Mouse (Mus musculus): ENCODE results near the gene Gm10961. TPM values are rescaled to one million over a fixed set of nuclear protein-coding genes. Genes with fewer than 3 reads are reported as not detected.

Gm10961 gene
- polyA plus RNA-seq, 1 experiment from 2014 or later: not detected

- H3K9me3 ChIP-seq (replicated peaks; ENCODE audit: low read length): no peaks in the 10 kb centered on the region
- H3K9ac ChIP-seq (ENCODE audit: low read depth, low read length): no peak overlapping the region
- H3K4me2 ChIP-seq (ENCODE audit: low read length): no peak overlapping the region
- H3K4me3 ChIP-seq (replicated peaks; ENCODE audit: low read depth, low read length): no peak overlapping the region
- 87% methylated on average over 3 of the region's 3 CpGs for WGBS
- no peak overlapping the region for H3K27ac ChIP-seq
- no peak for TF ChIP-seq CTCF (IDR thresholded peaks at IDR 0.05; ENCODE audit: low read depth)
- no peak for DNase-seq (ENCODE audit: low spot score)
- no peak for ATAC-seq (replicated peaks; ENCODE audit: low FRiP score, low read depth)
- H3K4me1 ChIP-seq (replicated peaks; ENCODE audit: insufficient read depth, low read length): no peaks in the 10 kb centered on the region
- H3K27me3 ChIP-seq (ENCODE audit: insufficient read depth, low read length): no peaks in the 10 kb centered on the region
- H3K36me3 ChIP-seq (ENCODE audit: insufficient read depth, low read length): 0 out of 2 replicates have a peak, but pooled peaks cover 3% of the 10 kb centered on the region
Measured at GRCm38 (mm10) chr3:107652968-107653367, 21.8 kb downstream of the Gm10961 start.

- Histone ChIP-seq H3K27me3 (ENCODE audit: insufficient read depth, low read length) (no peaks in the 10 kb centered on the region), H3K4me1 (replicated peaks; ENCODE audit: insufficient read depth, low read length) (no peaks in the 10 kb centered on the region), H3K9me3 (replicated peaks; ENCODE audit: low read length) (no peaks in the 10 kb centered on the region), H3K27ac (no peak overlapping the region), H3K9ac (ENCODE audit: low read depth, low read length) (no peak overlapping the region), H3K36me3 (ENCODE audit: insufficient read depth, low read length) (0 out of 2 replicates have a peak, but pooled peaks cover 3% of the 10 kb centered on the region), H3K4me2 (ENCODE audit: low read length) (no peak overlapping the region), H3K4me3 (replicated peaks; ENCODE audit: low read depth, low read length) (no peak overlapping the region)
- 78% methylated on average over 3 of the region's 3 CpGs for WGBS
- TF ChIP-seq CTCF (IDR thresholded peaks at IDR 0.05; ENCODE audit: low read depth): no peak
- no peak for DNase-seq (ENCODE audit: low spot score)
- ATAC-seq (replicated peaks; ENCODE audit: low FRiP score, low read depth): 0 out of 2 replicates have a peak, but pooled peaks have one; percentile 34
Measured at GRCm38 (mm10) chr3:107654861-107655260, 23.7 kb downstream of the Gm10961 start.

GRCm38 (mm10) chr3:107655491-107655890 lies 24.4 kb downstream of the Gm10961 start:
- Histone ChIP-seq H3K36me3 (ENCODE audit: insufficient read depth, low read length) (0 out of 2 replicates have a peak, but pooled peaks cover 3% of the 10 kb centered on the region), H3K27ac (no peak overlapping the region), H3K4me1 (replicated peaks; ENCODE audit: insufficient read depth, low read length) (no peaks in the 10 kb centered on the region), H3K9ac (ENCODE audit: low read depth, low read length) (no peak overlapping the region), H3K9me3 (replicated peaks; ENCODE audit: low read length) (no peaks in the 10 kb centered on the region), H3K4me2 (ENCODE audit: low read length) (no peak overlapping the region), H3K27me3 (ENCODE audit: insufficient read depth, low read length) (no peaks in the 10 kb centered on the region), H3K4me3 (replicated peaks; ENCODE audit: low read depth, low read length) (no peak overlapping the region)
- ATAC-seq (replicated peaks; ENCODE audit: low FRiP score, low read depth) (no peak), DNase-seq (ENCODE audit: low spot score) (no peak)
- 30% methylated on average over 3 of the region's 3 CpGs for WGBS
- 0 out of 2 replicates have a peak, but pooled peaks have one; percentile 3 for TF ChIP-seq CTCF (IDR thresholded peaks at IDR 0.05; ENCODE audit: low read depth)

GRCm38 (mm10) chr3:107656151-107656550 lies 25.0 kb downstream of the Gm10961 start:
- 0 out of 2 replicates have a peak, but pooled peaks cover 3% of the 10 kb centered on the region for H3K36me3 ChIP-seq (ENCODE audit: insufficient read depth, low read length)
- H3K9me3 ChIP-seq (replicated peaks; ENCODE audit: low read length): no peaks in the 10 kb centered on the region
- no peak for TF ChIP-seq CTCF (IDR thresholded peaks at IDR 0.05; ENCODE audit: low read depth)
- no peak overlapping the region for H3K4me2 ChIP-seq (ENCODE audit: low read length)
- H3K9ac ChIP-seq (ENCODE audit: low read depth, low read length): no peak overlapping the region
- WGBS: 95% methylated on average over 2 of the region's 2 CpGs
- peak; percentile 8 for DNase-seq (ENCODE audit: low spot score)
- no peaks in the 10 kb centered on the region for H3K4me1 ChIP-seq (replicated peaks; ENCODE audit: insufficient read depth, low read length)
- H3K27me3 ChIP-seq (ENCODE audit: insufficient read depth, low read length): no peaks in the 10 kb centered on the region
- no peak for ATAC-seq (replicated peaks; ENCODE audit: low FRiP score, low read depth)
- H3K4me3 ChIP-seq (replicated peaks; ENCODE audit: low read depth, low read length): no peak overlapping the region
- H3K27ac ChIP-seq: no peak overlapping the region

- no peak overlapping the region for H3K27ac ChIP-seq
- no peak overlapping the region for H3K9ac ChIP-seq (ENCODE audit: low read depth, low read length)
- no peak overlapping the region for H3K4me3 ChIP-seq (replicated peaks; ENCODE audit: low read depth, low read length)
- no peaks in the 10 kb centered on the region for H3K9me3 ChIP-seq (replicated peaks; ENCODE audit: low read length)
- H3K4me1 ChIP-seq (replicated peaks; ENCODE audit: insufficient read depth, low read length): no peaks in the 10 kb centered on the region
- TF ChIP-seq CTCF (IDR thresholded peaks at IDR 0.05; ENCODE audit: low read depth): no peak
- DNase-seq (ENCODE audit: low spot score) (no peak), ATAC-seq (replicated peaks; ENCODE audit: low FRiP score, low read depth) (0 out of 2 replicates have a peak, but pooled peaks have one; percentile 7)
- H3K27me3 ChIP-seq (ENCODE audit: insufficient read depth, low read length): no peaks in the 10 kb centered on the region
- no peak overlapping the region for H3K4me2 ChIP-seq (ENCODE audit: low read length)
- 61% methylated on average over 4 of the region's 4 CpGs for WGBS
- 0 out of 2 replicates have a peak, but pooled peaks cover 3% of the 10 kb centered on the region for H3K36me3 ChIP-seq (ENCODE audit: insufficient read depth, low read length)
Measured at GRCm38 (mm10) chr3:107656888-107657287, 25.8 kb downstream of the Gm10961 start.

GRCm38 (mm10) chr3:107659000-107659399 lies 27.9 kb downstream of the Gm10961 start:
- no peaks in the 10 kb centered on the region for H3K9me3 ChIP-seq (replicated peaks; ENCODE audit: low read length)
- DNase-seq (ENCODE audit: low spot score): peak; percentile 12
- H3K27me3 ChIP-seq (ENCODE audit: insufficient read depth, low read length): no peaks in the 10 kb centered on the region
- H3K4me3 ChIP-seq (replicated peaks; ENCODE audit: low read depth, low read length): no peak overlapping the region
- peak; percentile 58 for TF ChIP-seq CTCF (IDR thresholded peaks at IDR 0.05; ENCODE audit: low read depth)
- no peak for ATAC-seq (replicated peaks; ENCODE audit: low FRiP score, low read depth)
- 94% methylated on average over 1 of the region's 1 CpGs for WGBS
- no peak overlapping the region for H3K4me2 ChIP-seq (ENCODE audit: low read length)
- peaks cover 9% of the 10 kb centered on the region; the same call in 1 of the 2 replicates for H3K36me3 ChIP-seq (ENCODE audit: insufficient read depth, low read length)
- H3K4me1 ChIP-seq (replicated peaks; ENCODE audit: insufficient read depth, low read length): no peaks in the 10 kb centered on the region
- no peak overlapping the region for H3K27ac ChIP-seq
- H3K9ac ChIP-seq (ENCODE audit: low read depth, low read length): no peak overlapping the region

GRCm38 (mm10) chr3:107664641-107665040 lies 33.5 kb downstream of the Gm10961 start:
- Histone ChIP-seq H3K4me3 (replicated peaks; ENCODE audit: low read depth, low read length) (no peak overlapping the region), H3K4me2 (ENCODE audit: low read length) (no peak overlapping the region), H3K4me1 (replicated peaks; ENCODE audit: insufficient read depth, low read length) (no peaks in the 10 kb centered on the region), H3K27me3 (ENCODE audit: insufficient read depth, low read length) (no peaks in the 10 kb centered on the region), H3K27ac (no peak overlapping the region), H3K9me3 (replicated peaks; ENCODE audit: low read length) (no peaks in the 10 kb centered on the region), H3K36me3 (ENCODE audit: insufficient read depth, low read length) (peaks cover 47% of the 10 kb centered on the region), H3K9ac (ENCODE audit: low read depth, low read length) (no peak overlapping the region)
- no peak for ATAC-seq (replicated peaks; ENCODE audit: low FRiP score, low read depth)
- no peak for TF ChIP-seq CTCF (IDR thresholded peaks at IDR 0.05; ENCODE audit: low read depth)
- WGBS: 80% methylated on average over 1 of the region's 1 CpGs
- no peak for DNase-seq (ENCODE audit: low spot score)

All from kidney, postnatal 0 days (tissue).